Mouse (Mus musculus): Measurements from ENCODE around the gene Lhx2. TPM values are rescaled to one million over a fixed set of nuclear protein-coding genes. Genes with fewer than 3 reads are reported as not detected.

Lhx2 gene
- polyA plus RNA-seq, 1 experiment = 160 TPM

- peak; percentile 48 for DNase-seq (ENCODE audit: low read depth)
- TF ChIP-seq CTCF (IDR thresholded peaks at IDR 0.05; ENCODE audit: borderline replicate concordance, extremely low read depth, insufficient read depth, insufficient read length) (no peak), POLR2A (IDR thresholded peaks at IDR 0.05; ENCODE audit: borderline replicate concordance, extremely low read depth, insufficient read depth, insufficient read length, poor library complexity, severe bottlenecking) (no peak)
These were observed 27.9 kb downstream of the Lhx2 start for GRCm38 (mm10) chr2:38367023-38367422.

- no peak for DNase-seq (ENCODE audit: low read depth)
- TF ChIP-seq POLR2A (IDR thresholded peaks at IDR 0.05; ENCODE audit: borderline replicate concordance, extremely low read depth, insufficient read depth, insufficient read length, poor library complexity, severe bottlenecking) = no peak
- no peak for TF ChIP-seq CTCF (IDR thresholded peaks at IDR 0.05; ENCODE audit: borderline replicate concordance, extremely low read depth, insufficient read depth, insufficient read length)
These were observed 28.8 kb downstream of the Lhx2 start for GRCm38 (mm10) chr2:38367852-38368251.

DNA sequence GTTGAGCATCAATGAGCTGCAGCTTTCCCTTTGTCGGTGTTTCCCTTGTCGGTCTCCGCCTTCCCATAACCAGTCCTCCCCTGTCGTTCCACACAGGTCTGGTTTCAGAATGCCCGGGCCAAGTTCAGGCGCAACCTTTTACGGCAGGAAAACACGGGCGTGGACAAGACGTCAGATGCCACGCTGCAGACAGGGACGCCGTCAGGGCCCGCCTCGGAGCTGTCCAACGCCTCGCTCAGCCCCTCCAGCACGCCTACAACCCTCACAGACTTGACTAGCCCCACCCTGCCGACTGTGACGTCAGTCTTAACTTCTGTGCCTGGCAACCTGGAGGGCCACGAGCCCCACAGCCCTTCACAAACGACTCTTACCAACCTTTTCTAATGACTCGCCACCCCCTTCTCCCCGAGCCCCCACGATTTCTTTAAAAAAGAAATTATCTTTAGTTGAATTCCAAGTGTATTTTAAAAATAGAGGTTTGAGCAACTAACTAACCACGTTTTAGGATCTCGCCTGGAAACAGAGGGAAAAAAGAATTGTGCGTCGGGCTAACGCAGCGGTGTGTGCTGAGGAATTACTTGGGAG, 29.8 kb downstream of the Lhx2 start:
- TF ChIP-seq CTCF (IDR thresholded peaks at IDR 0.05; ENCODE audit: borderline replicate concordance, extremely low read depth, insufficient read depth, insufficient read length) (no peak), POLR2A (IDR thresholded peaks at IDR 0.05; ENCODE audit: borderline replicate concordance, extremely low read depth, insufficient read depth, insufficient read length, poor library complexity, severe bottlenecking) (no peak)
- DNase-seq (ENCODE audit: low read depth) = peak; percentile 66

GRCm38 (mm10) chr2:38375606-38376304, 36.7 kb downstream of the Lhx2 start:
- DNase-seq (ENCODE audit: low read depth) = peak; percentile 71
- TF ChIP-seq CTCF (IDR thresholded peaks at IDR 0.05; ENCODE audit: borderline replicate concordance, extremely low read depth, insufficient read depth, insufficient read length) (peak; percentile 99), POLR2A (IDR thresholded peaks at IDR 0.05; ENCODE audit: borderline replicate concordance, extremely low read depth, insufficient read depth, insufficient read length, poor library complexity, severe bottlenecking) (no peak)

DNA sequence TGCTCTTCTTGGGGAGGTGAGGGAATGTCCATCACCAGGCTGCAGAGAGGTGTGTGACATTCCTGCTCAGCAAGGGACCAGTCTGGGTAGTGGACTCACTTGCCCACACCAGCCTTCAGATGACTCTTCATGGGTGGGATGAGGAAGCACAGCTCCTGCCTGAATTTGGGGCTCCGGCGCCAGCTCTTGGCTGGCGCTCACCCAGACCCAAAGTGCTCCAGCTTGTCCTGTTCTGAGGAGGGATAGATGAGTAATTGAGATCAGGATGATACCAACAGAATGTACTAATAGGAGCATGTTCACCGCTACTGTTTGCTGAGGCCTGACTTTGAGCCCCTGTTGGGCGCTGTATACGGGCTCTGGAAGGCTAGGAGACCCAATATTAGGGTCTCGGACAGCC, 38.2 kb downstream of the Lhx2 start:
- TF ChIP-seq POLR2A (IDR thresholded peaks at IDR 0.05; ENCODE audit: borderline replicate concordance, extremely low read depth, insufficient read depth, insufficient read length, poor library complexity, severe bottlenecking) = no peak
- no peak for TF ChIP-seq CTCF (IDR thresholded peaks at IDR 0.05; ENCODE audit: borderline replicate concordance, extremely low read depth, insufficient read depth, insufficient read length)
- no peak for DNase-seq (ENCODE audit: low read depth)

- TF ChIP-seq CTCF (IDR thresholded peaks at IDR 0.05; ENCODE audit: borderline replicate concordance, extremely low read depth, insufficient read depth, insufficient read length) (peak; percentile 44; the same call in 1 of the 2 replicates), POLR2A (IDR thresholded peaks at IDR 0.05; ENCODE audit: borderline replicate concordance, extremely low read depth, insufficient read depth, insufficient read length, poor library complexity, severe bottlenecking) (no peak)
- no peak for DNase-seq (ENCODE audit: low read depth)
These were observed 39.3 kb downstream of the Lhx2 start for GRCm38 (mm10) chr2:38378346-38378745.

DNA sequence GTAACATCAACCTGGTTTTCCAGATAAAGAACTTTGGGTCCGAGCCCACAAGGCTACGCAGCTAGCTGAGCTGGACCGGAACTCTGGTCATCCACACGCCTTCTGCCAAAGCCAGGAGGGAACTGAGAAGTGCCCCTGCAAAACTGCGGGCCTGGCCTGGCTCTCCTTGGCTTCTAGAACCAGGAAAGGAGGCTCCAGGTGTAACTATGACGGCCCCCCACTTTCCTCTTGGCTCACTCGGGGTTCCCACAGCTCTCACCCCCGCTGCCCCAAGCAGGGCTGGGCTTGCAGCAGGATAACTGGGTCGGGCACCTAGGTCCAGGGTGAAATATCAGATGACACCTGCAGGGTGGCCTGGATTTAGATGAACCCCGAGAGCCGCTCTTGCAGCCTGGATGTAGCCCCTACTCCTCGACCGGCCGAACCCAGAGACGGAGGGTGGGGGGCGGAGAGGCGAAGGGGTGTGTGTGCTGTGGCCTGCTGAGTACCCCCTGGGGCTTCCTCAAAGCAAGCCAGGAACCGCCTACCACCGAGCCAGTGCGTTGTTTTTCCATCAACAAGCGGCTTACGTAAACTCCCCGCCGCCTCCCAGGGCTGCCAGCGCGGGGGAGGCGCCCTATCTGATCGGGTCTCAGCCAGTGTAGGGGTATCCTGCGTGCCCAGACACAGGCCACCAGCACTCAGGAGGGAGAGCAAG, 39.9 kb downstream of the Lhx2 start:
- TF ChIP-seq CTCF (IDR thresholded peaks at IDR 0.05; ENCODE audit: borderline replicate concordance, extremely low read depth, insufficient read depth, insufficient read length) (no peak), POLR2A (IDR thresholded peaks at IDR 0.05; ENCODE audit: borderline replicate concordance, extremely low read depth, insufficient read depth, insufficient read length, poor library complexity, severe bottlenecking) (no peak)
- DNase-seq (ENCODE audit: low read depth) = no peak

DNA sequence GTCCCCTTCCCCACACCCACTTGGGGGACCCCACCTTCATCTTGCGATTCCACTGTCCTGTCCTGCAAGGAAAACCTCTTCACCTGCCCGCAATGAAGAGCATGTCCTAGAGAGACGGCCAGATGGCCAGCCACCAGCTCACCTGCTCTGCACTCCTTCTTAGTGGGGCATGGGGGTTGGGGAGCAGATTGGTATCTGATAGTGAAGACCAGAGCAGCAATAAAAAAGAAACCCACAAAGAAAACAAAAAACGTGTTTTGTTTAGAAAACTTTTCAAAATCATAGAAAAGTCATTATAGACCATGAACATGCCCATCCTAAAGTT, 40.4 kb downstream of the Lhx2 start:
- TF ChIP-seq CTCF (IDR thresholded peaks at IDR 0.05; ENCODE audit: borderline replicate concordance, extremely low read depth, insufficient read depth, insufficient read length) (no peak), POLR2A (IDR thresholded peaks at IDR 0.05; ENCODE audit: borderline replicate concordance, extremely low read depth, insufficient read depth, insufficient read length, poor library complexity, severe bottlenecking) (no peak)
- DNase-seq (ENCODE audit: low read depth) = no peak

DNA sequence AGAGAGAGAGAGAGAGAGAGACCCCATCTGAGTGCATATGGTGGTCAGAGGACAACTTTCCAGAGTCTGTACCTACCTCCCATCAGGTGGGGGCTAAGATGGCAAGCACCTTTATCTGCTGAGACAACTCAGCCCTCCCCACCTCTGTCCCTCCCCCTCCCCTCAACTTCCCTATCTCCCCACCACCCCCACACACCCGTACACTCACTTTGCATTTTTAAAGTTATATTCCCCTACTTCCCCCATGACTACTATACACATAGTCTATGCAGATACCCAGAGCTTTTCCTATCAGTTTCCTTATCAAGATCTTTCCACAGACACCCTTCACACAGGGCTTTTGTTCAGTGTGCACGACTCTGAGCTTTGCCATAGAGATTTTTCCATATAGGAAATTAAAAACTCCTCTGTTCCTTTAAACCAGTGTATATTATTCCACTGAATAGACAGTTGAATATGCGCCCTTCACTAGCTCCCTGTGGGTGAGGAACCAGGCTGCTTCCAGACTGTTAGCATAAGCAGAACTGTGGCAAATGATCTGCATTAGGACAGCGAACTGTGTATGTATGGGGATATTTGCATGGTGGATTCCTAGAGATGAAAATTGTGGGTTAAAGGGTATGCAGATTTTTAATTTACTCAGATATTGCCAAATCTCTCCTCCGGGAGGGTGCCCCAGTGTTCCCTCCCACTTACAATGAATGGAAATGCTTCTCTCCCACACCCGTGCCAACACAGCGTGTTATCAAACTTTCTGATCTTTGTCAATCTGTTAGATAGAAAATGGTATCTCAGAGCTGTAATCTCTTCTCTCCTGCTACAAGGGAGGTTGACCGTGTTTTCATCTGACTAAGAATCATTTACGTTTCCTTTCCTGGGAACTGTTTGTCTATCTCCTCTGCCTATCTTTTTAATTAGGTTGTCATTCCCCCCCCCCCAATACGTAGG, 41.3 kb downstream of the Lhx2 start:
- DNase-seq (ENCODE audit: low read depth) = no peak
- TF ChIP-seq CTCF (IDR thresholded peaks at IDR 0.05; ENCODE audit: borderline replicate concordance, extremely low read depth, insufficient read depth, insufficient read length) (no peak), POLR2A (IDR thresholded peaks at IDR 0.05; ENCODE audit: borderline replicate concordance, extremely low read depth, insufficient read depth, insufficient read length, poor library complexity, severe bottlenecking) (no peak)

DNA sequence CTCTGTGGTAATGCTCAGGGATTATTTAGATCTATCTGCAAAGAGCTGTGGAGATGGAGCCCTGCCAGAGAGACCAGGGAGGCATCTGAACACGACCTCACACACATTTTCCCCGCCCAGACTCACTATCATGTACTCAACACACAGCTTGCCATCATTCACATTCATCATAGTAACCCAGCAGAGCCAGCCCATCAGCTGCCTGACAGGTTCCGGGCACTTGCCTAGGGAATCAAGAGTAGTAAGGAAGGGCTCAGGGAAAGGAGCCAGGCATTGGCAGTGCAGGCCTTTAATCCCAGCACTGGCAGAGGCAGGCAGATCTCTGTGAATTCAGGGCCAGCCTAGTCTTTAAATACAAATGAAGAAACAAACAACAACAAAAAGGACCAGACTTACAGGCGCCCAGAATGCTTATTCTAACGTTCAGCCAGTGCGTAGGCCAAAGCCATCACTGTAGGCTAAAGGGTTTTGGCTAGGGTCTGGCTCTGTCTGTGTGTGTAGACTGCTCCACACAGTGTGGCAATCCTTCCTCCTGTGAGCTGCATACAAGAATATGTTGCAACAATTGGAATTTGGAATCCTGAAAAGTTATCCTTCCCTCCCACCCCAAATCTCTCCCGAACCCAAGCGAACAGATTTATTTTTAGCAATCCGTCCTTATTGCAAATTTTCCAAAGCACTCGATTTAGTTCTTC, 48.6 kb downstream of the Lhx2 start:
- peak; percentile 57 for DNase-seq (ENCODE audit: low read depth)
- TF ChIP-seq CTCF (IDR thresholded peaks at IDR 0.05; ENCODE audit: borderline replicate concordance, extremely low read depth, insufficient read depth, insufficient read length) = no peak
- no peak for TF ChIP-seq POLR2A (IDR thresholded peaks at IDR 0.05; ENCODE audit: borderline replicate concordance, extremely low read depth, insufficient read depth, insufficient read length, poor library complexity, severe bottlenecking)
